Mouse (Mus musculus): Measurements from ENCODE around the gene Slco2a1. TPM values are rescaled to one million over a fixed set of nuclear protein-coding genes. Genes with fewer than 3 reads are reported as not detected.

Gene Slco2a1
- polyA plus RNA-seq, 1 experiment from 2014 or later, result 0.43 TPM

- no peak for ATAC-seq (ENCODE audit: low FRiP score)
- Histone ChIP-seq H3K4me1 (replicated peaks; ENCODE audit: control insufficient read depth, insufficient read depth, low read length) (no peaks in the 10 kb centered on the region), H3K27me3 (ENCODE audit: control insufficient read depth, insufficient read depth, low read length) (no peaks in the 10 kb centered on the region), H3K4me2 (replicated peaks; ENCODE audit: low read depth, low read length) (no peak overlapping the region), H3K9me3 (ENCODE audit: control insufficient read depth, low read length) (no peaks in the 10 kb centered on the region), H3K9ac (ENCODE audit: low read depth, low read length) (no peak overlapping the region), H3K4me3 (ENCODE audit: low read depth, low read length) (no peak overlapping the region), H3K27ac (ENCODE audit: low read depth, low read length) (no peak overlapping the region), H3K36me3 (ENCODE audit: control insufficient read depth, insufficient read depth, low read length) (no peaks in the 10 kb centered on the region)
- DNase-seq (ENCODE audit: low spot score), result no peak
- WGBS, result 93% methylated on average over 3 of the region's 3 CpGs
Observed at GRCm38 (mm10) chr9:102979011-102979700, 9.4 kb upstream of the Slco2a1 start.

- DNase-seq (ENCODE audit: low spot score) (no peak), ATAC-seq (ENCODE audit: low FRiP score) (no peak)
- WGBS, result 42% methylated on average over 10 of the region's 10 CpGs
- Histone ChIP-seq H3K27me3 (ENCODE audit: control insufficient read depth, insufficient read depth, low read length) (no peaks in the 10 kb centered on the region), H3K36me3 (ENCODE audit: control insufficient read depth, insufficient read depth, low read length) (no peaks in the 10 kb centered on the region), H3K4me3 (ENCODE audit: low read depth, low read length) (no peak overlapping the region), H3K4me1 (replicated peaks; ENCODE audit: control insufficient read depth, insufficient read depth, low read length) (0 out of 2 replicates have a peak, but pooled peaks cover 2% of the 10 kb centered on the region), H3K9me3 (ENCODE audit: control insufficient read depth, low read length) (no peaks in the 10 kb centered on the region), H3K4me2 (replicated peaks; ENCODE audit: low read depth, low read length) (no peak overlapping the region), H3K9ac (ENCODE audit: low read depth, low read length) (no peak overlapping the region), H3K27ac (ENCODE audit: low read depth, low read length) (no peak overlapping the region)
Observed at GRCm38 (mm10) chr9:102979956-102980355, 8.6 kb upstream of the Slco2a1 start.

- no peak for ATAC-seq (ENCODE audit: low FRiP score)
- no peak for DNase-seq (ENCODE audit: low spot score)
- no peak overlapping the region for H3K4me3 ChIP-seq (ENCODE audit: low read depth, low read length)
- H3K9ac ChIP-seq (ENCODE audit: low read depth, low read length), result no peak overlapping the region
- no peaks in the 10 kb centered on the region for H3K9me3 ChIP-seq (ENCODE audit: control insufficient read depth, low read length)
- 0 out of 2 replicates have a peak, but pooled peaks cover 2% of the 10 kb centered on the region for H3K4me1 ChIP-seq (replicated peaks; ENCODE audit: control insufficient read depth, insufficient read depth, low read length)
- H3K4me2 ChIP-seq (replicated peaks; ENCODE audit: low read depth, low read length), result no peak overlapping the region
- no peak overlapping the region for H3K27ac ChIP-seq (ENCODE audit: low read depth, low read length)
- no peaks in the 10 kb centered on the region for H3K27me3 ChIP-seq (ENCODE audit: control insufficient read depth, insufficient read depth, low read length)
- no peaks in the 10 kb centered on the region for H3K36me3 ChIP-seq (ENCODE audit: control insufficient read depth, insufficient read depth, low read length)
- 88% methylated on average over 5 of the region's 5 CpGs for WGBS
Observed at GRCm38 (mm10) chr9:102980420-102980819, 8.1 kb upstream of the Slco2a1 start.

- no peak overlapping the region for H3K9ac ChIP-seq (ENCODE audit: low read depth, low read length)
- H3K9me3 ChIP-seq (ENCODE audit: control insufficient read depth, low read length), result no peaks in the 10 kb centered on the region
- ATAC-seq (ENCODE audit: low FRiP score) (no peak), DNase-seq (ENCODE audit: low spot score) (no peak)
- no peak overlapping the region for H3K27ac ChIP-seq (ENCODE audit: low read depth, low read length)
- no peak overlapping the region for H3K4me2 ChIP-seq (replicated peaks; ENCODE audit: low read depth, low read length)
- 100% methylated on average over 2 of the region's 2 CpGs for WGBS
- H3K36me3 ChIP-seq (ENCODE audit: control insufficient read depth, insufficient read depth, low read length), result no peaks in the 10 kb centered on the region
- H3K27me3 ChIP-seq (ENCODE audit: control insufficient read depth, insufficient read depth, low read length), result no peaks in the 10 kb centered on the region
- 0 out of 2 replicates have a peak, but pooled peaks cover 2% of the 10 kb centered on the region for H3K4me1 ChIP-seq (replicated peaks; ENCODE audit: control insufficient read depth, insufficient read depth, low read length)
- no peak overlapping the region for H3K4me3 ChIP-seq (ENCODE audit: low read depth, low read length)
Observed at GRCm38 (mm10) chr9:102981791-102982190, 6.7 kb upstream of the Slco2a1 start.

- Histone ChIP-seq H3K4me1 (replicated peaks; ENCODE audit: control insufficient read depth, insufficient read depth, low read length) (0 out of 2 replicates have a peak, but pooled peaks cover 2% of the 10 kb centered on the region), H3K4me2 (replicated peaks; ENCODE audit: low read depth, low read length) (no peak overlapping the region), H3K27me3 (ENCODE audit: control insufficient read depth, insufficient read depth, low read length) (no peaks in the 10 kb centered on the region), H3K36me3 (ENCODE audit: control insufficient read depth, insufficient read depth, low read length) (no peaks in the 10 kb centered on the region), H3K9ac (ENCODE audit: low read depth, low read length) (no peak overlapping the region), H3K9me3 (ENCODE audit: control insufficient read depth, low read length) (no peaks in the 10 kb centered on the region), H3K27ac (ENCODE audit: low read depth, low read length) (no peak overlapping the region), H3K4me3 (ENCODE audit: low read depth, low read length) (no peak overlapping the region)
- ATAC-seq (ENCODE audit: low FRiP score) (no peak), DNase-seq (ENCODE audit: low spot score) (no peak)
- WGBS, result 79% methylated on average over 3 of the region's 3 CpGs
Observed at GRCm38 (mm10) chr9:102982376-102982775, 6.1 kb upstream of the Slco2a1 start.

GRCm38 (mm10) chr9:102985111-102985510 lies 3.4 kb upstream of the Slco2a1 start:
- no peak overlapping the region for H3K4me2 ChIP-seq (replicated peaks; ENCODE audit: low read depth, low read length)
- H3K4me1 ChIP-seq (replicated peaks; ENCODE audit: control insufficient read depth, insufficient read depth, low read length), result 0 out of 2 replicates have a peak, but pooled peaks cover 2% of the 10 kb centered on the region
- no peaks in the 10 kb centered on the region for H3K36me3 ChIP-seq (ENCODE audit: control insufficient read depth, insufficient read depth, low read length)
- H3K4me3 ChIP-seq (ENCODE audit: low read depth, low read length), result no peak overlapping the region
- DNase-seq (ENCODE audit: low spot score) (no peak), ATAC-seq (ENCODE audit: low FRiP score) (no peak)
- no peaks in the 10 kb centered on the region for H3K9me3 ChIP-seq (ENCODE audit: control insufficient read depth, low read length)
- H3K9ac ChIP-seq (ENCODE audit: low read depth, low read length), result no peak overlapping the region
- 61% methylated on average over 1 of the region's 1 CpGs for WGBS
- H3K27ac ChIP-seq (ENCODE audit: low read depth, low read length), result no peak overlapping the region
- H3K27me3 ChIP-seq (ENCODE audit: control insufficient read depth, insufficient read depth, low read length), result no peaks in the 10 kb centered on the region

GRCm38 (mm10) chr9:102985939-102986338 lies 2.6 kb upstream of the Slco2a1 start:
- 60% methylated on average over 4 of the region's 4 CpGs for WGBS
- DNase-seq (ENCODE audit: low spot score), result no peak
- H3K27me3 ChIP-seq (ENCODE audit: control insufficient read depth, insufficient read depth, low read length), result no peaks in the 10 kb centered on the region
- no peak overlapping the region for H3K4me2 ChIP-seq (replicated peaks; ENCODE audit: low read depth, low read length)
- no peak for ATAC-seq (ENCODE audit: low FRiP score)
- 0 out of 2 replicates have a peak, but pooled peaks cover 2% of the 10 kb centered on the region for H3K4me1 ChIP-seq (replicated peaks; ENCODE audit: control insufficient read depth, insufficient read depth, low read length)
- H3K9me3 ChIP-seq (ENCODE audit: control insufficient read depth, low read length), result no peaks in the 10 kb centered on the region
- no peak overlapping the region for H3K4me3 ChIP-seq (ENCODE audit: low read depth, low read length)
- H3K27ac ChIP-seq (ENCODE audit: low read depth, low read length), result no peak overlapping the region
- H3K9ac ChIP-seq (ENCODE audit: low read depth, low read length), result no peak overlapping the region
- H3K36me3 ChIP-seq (ENCODE audit: control insufficient read depth, insufficient read depth, low read length), result no peaks in the 10 kb centered on the region

GRCm38 (mm10) chr9:102990306-102991133 lies 2.0 kb downstream of the Slco2a1 start:
- H3K4me3 ChIP-seq (ENCODE audit: low read depth, low read length), result no peak overlapping the region
- no peaks in the 10 kb centered on the region for H3K36me3 ChIP-seq (ENCODE audit: control insufficient read depth, insufficient read depth, low read length)
- DNase-seq (ENCODE audit: low spot score) (peak; percentile 33), ATAC-seq (ENCODE audit: low FRiP score) (0 out of 2 replicates have a peak, but pooled peaks have one; percentile 17)
- WGBS, result 50% methylated on average over 6 of the region's 6 CpGs
- H3K4me1 ChIP-seq (replicated peaks; ENCODE audit: control insufficient read depth, insufficient read depth, low read length), result no peaks in the 10 kb centered on the region; the same call in 1 of the 2 replicates
- H3K27ac ChIP-seq (ENCODE audit: low read depth, low read length), result no peak overlapping the region
- H3K9ac ChIP-seq (ENCODE audit: low read depth, low read length), result no peak overlapping the region
- no peak overlapping the region for H3K4me2 ChIP-seq (replicated peaks; ENCODE audit: low read depth, low read length)
- no peaks in the 10 kb centered on the region for H3K27me3 ChIP-seq (ENCODE audit: control insufficient read depth, insufficient read depth, low read length)
- no peaks in the 10 kb centered on the region for H3K9me3 ChIP-seq (ENCODE audit: control insufficient read depth, low read length)
